Mouse (Mus musculus): ENCODE results near the gene 4833439L19Rik.
"Not testable (repeated sequence)": the region's sequence is repeated elsewhere in the genome, so short reads cannot be mapped to it uniquely, and the experiment has no call there.

GRCm38 (mm10) chr13:54613141-54613540 lies 47.9 kb upstream of the 4833439L19Rik start:
- not testable (repeated sequence) for TF ChIP-seq ZNF384 (IDR thresholded peaks at IDR 0.05; ENCODE audit: low read depth, low read length); HCFC1 (IDR thresholded peaks at IDR 0.05; ENCODE audit: borderline replicate concordance, insufficient read depth, low read length); CHD2 (IDR thresholded peaks at IDR 0.05; ENCODE audit: low read depth, low read length); MAFK (IDR thresholded peaks at IDR 0.05; ENCODE audit: insufficient read depth, low read depth, low read length)
